Mouse (Mus musculus) E14TG2a.4 (cell line): ENCODE results near the gene Shroom4.

Experiments
- CTCF ChIP-seq: conservative IDR thresholded peaks from 2 replicates; pipeline ENCODE4 v1.5.1; 2014; ENCODE audit warnings: low read length
- NANOG ChIP-seq: IDR thresholded peaks from 2 replicates; pipeline ENCODE4 v1.6.1; 2014; ENCODE audit warnings: borderline replicate concordance, low read length, mixed read lengths

GRCm38 (mm10) chrX:6435260-6435659, 35.6 kb downstream of the Shroom4 start:
- no peak for TF ChIP-seq CTCF
- TF ChIP-seq NANOG: no peak
